Mouse (Mus musculus): ENCODE data around the gene Prss35.

Gene Prss35

GRCm38 (mm10) chr9:86742959-86743911, at the start of gene Prss35:
TSS of gene Prss35 (plus strand) at chr9:86743649.
- peak; percentile 72 for DNase-seq (ENCODE audit: low spot score)

GRCm38 (mm10) chr9:86693935-86694334, 49.5 kb upstream of the Prss35 start:
- no peak for DNase-seq (ENCODE audit: low spot score)

- DNase-seq (ENCODE audit: low spot score) = no peak
Observed at GRCm38 (mm10) chr9:86694644-86695043, 48.8 kb upstream of the Prss35 start.

GRCm38 (mm10) chr9:86695199-86695817, 48.1 kb upstream of the Prss35 start:
- peak; percentile 48 for DNase-seq (ENCODE audit: low spot score)

- peak; percentile 70 for DNase-seq (ENCODE audit: low spot score)
Observed at GRCm38 (mm10) chr9:86695818-86696261, 47.6 kb upstream of the Prss35 start, which contains the start of gene Me1. TSS of gene Me1 (minus strand) at chr9:86695953.

GRCm38 (mm10) chr9:86701264-86701663, 42.2 kb upstream of the Prss35 start:
- DNase-seq (ENCODE audit: low spot score) = no peak

- no peak for DNase-seq (ENCODE audit: low spot score)
Observed at GRCm38 (mm10) chr9:86701844-86702243, 41.6 kb upstream of the Prss35 start.

GRCm38 (mm10) chr9:86707431-86707830, 36.0 kb upstream of the Prss35 start:
- no peak for DNase-seq (ENCODE audit: low spot score)

- no peak for DNase-seq (ENCODE audit: low spot score)
Observed at GRCm38 (mm10) chr9:86708921-86709320, 34.5 kb upstream of the Prss35 start.

GRCm38 (mm10) chr9:86710091-86710634, 33.3 kb upstream of the Prss35 start:
- no peak for DNase-seq (ENCODE audit: low spot score)

GRCm38 (mm10) chr9:86712648-86713047, 30.8 kb upstream of the Prss35 start:
- no peak for DNase-seq (ENCODE audit: low spot score)

GRCm38 (mm10) chr9:86714089-86714488, 29.4 kb upstream of the Prss35 start:
- DNase-seq (ENCODE audit: low spot score) = no peak

- DNase-seq (ENCODE audit: low spot score) = no peak
Observed at GRCm38 (mm10) chr9:86716540-86716939, 26.9 kb upstream of the Prss35 start.

GRCm38 (mm10) chr9:86717119-86717518, 26.3 kb upstream of the Prss35 start:
- DNase-seq (ENCODE audit: low spot score) = no peak

GRCm38 (mm10) chr9:86720227-86720626, 23.2 kb upstream of the Prss35 start:
- no peak for DNase-seq (ENCODE audit: low spot score)

GRCm38 (mm10) chr9:86720794-86721193, 22.7 kb upstream of the Prss35 start:
- no peak for DNase-seq (ENCODE audit: low spot score)

GRCm38 (mm10) chr9:86725066-86725465, 18.4 kb upstream of the Prss35 start:
- DNase-seq (ENCODE audit: low spot score) = no peak

GRCm38 (mm10) chr9:86725604-86726380, 17.7 kb upstream of the Prss35 start:
- DNase-seq (ENCODE audit: low spot score) = no peak

- no peak for DNase-seq (ENCODE audit: low spot score)
Observed at GRCm38 (mm10) chr9:86726381-86726720, 17.1 kb upstream of the Prss35 start.

- no peak for DNase-seq (ENCODE audit: low spot score)
Observed at GRCm38 (mm10) chr9:86728214-86728814, 15.1 kb upstream of the Prss35 start.

GRCm38 (mm10) chr9:86729084-86729483, 14.4 kb upstream of the Prss35 start:
- no peak for DNase-seq (ENCODE audit: low spot score)

- DNase-seq (ENCODE audit: low spot score) = no peak
Observed at GRCm38 (mm10) chr9:86729811-86730210, 13.6 kb upstream of the Prss35 start.
